Mouse (Mus musculus): ENCODE measurements around the gene Pfkfb2. TPM values are rescaled to one million over a fixed set of nuclear protein-coding genes. Genes with fewer than 3 reads are reported as not detected.
"Not testable (repeated sequence)": the region's sequence is repeated elsewhere in the genome, so short reads cannot be mapped to it uniquely, and the experiment has no call there.

The Pfkfb2 gene
- total RNA-seq, 1 experiment from 2014 or later: 15.8 TPM

DNA sequence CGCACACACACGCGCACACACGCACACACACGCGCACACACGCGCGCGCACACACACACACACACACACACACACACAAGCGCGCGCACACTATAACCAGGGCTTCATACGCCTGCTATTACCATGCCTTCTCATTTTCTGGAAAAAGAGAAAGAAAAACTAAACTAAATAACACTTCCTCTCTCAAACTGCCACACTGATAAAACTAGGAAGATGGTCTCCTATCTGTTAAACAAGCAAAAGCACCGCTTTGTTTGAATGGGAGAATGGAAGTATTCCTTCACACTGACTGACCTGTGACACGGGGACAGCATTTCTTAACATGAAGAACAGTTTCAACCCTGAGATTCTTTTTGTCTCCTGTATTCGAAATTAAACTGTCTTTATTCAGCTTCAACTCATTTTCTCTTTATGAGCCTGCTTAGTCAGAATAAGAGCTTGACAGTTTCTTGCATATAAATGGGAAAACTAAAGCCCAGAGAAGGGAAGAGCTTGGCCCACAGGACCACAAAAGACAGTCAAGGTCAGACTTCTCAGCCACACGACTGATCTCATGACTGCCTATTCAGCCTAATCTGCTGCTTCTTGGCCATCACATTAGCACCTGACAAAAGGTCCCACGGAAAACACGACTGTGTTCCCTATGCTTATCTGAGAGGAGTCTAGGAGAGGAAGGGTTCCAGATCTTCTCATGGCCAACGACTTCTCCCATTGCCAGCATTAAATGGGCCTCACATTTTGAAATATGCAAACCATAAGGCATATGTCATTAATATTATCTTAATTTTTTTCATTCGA, 18.6 kb downstream of the Pfkfb2 start:
- ATAC-seq (ENCODE audit: extremely low read depth, insufficient number of reproducible peaks, low FRiP score, poor library complexity, severe bottlenecking): no peak

DNA sequence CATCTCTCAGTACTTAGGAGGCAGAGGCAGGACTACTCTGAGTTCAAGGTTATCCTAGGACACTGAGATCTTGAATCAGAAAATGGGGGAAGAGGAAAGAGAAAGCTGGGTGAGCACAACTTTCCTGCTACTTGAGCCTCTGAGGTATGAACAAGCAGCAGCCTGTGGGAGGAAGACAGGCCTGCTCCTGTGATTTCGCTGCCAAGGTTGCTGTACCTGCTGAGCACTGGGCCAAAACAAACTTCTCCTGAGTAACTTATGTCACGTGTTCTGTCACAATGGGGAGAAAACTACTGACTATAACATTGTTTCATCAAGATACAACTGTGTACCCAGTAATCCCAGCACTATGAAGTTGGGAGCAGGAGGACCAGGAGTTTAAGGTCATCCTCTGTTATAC, 25.4 kb downstream of the Pfkfb2 start:
- ATAC-seq (ENCODE audit: extremely low read depth, insufficient number of reproducible peaks, low FRiP score, poor library complexity, severe bottlenecking): no peak

DNA sequence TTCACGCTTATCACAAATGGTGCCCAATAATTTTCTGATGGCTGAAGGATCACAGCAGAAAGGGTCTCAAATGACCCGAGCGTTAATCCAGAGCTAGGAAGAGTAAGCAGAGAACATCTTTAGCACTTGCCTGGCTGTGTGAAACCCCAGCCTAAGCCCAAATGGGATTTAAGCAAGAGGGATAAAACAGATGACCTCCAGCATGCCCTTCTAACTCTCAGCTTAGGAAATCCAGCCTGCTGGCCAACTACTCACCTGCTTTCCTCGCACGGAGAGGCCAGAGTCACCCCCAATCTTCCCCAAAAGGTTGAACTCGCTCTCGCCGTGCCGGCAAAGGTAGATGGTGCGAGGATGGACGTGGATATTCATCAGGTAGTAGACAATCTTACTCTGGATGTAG, 27.1 kb downstream of the Pfkfb2 start:
- no peak for ATAC-seq (ENCODE audit: extremely low read depth, insufficient number of reproducible peaks, low FRiP score, poor library complexity, severe bottlenecking)

DNA sequence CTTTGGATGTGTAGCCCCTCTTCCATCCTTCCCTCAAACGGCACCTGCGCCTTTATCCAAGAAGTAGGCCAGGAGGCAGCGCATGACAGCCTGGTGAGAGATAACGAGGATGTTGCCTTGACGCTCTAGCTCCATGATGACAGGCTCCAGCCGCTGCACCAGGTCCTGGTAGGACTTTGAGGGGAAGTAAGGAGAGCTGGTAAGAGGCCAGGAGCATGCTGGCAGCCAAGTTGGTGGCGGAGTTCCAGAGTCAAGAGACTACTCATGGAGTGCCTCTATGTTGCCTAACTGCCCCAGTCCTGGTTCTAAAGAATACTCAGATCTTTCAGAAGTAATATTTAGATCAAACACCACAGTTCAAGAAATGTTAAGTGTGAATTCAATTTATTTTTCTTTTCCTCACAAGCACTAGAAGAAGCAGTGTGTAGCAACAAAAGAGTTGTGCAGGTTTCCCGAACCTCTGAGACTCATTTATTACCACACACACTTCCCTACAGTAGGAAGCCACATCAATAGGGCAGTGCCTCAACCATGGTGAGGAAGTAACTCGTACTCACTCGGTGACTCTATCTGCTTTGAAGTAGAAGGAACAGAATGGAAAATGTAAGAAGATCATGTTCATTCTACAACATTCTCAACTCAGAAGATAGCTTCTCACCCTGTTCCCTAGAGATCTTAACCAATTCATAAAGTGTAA, 29.0 kb downstream of the Pfkfb2 start:
- ATAC-seq (ENCODE audit: extremely low read depth, insufficient number of reproducible peaks, low FRiP score, poor library complexity, severe bottlenecking): no peak

DNA sequence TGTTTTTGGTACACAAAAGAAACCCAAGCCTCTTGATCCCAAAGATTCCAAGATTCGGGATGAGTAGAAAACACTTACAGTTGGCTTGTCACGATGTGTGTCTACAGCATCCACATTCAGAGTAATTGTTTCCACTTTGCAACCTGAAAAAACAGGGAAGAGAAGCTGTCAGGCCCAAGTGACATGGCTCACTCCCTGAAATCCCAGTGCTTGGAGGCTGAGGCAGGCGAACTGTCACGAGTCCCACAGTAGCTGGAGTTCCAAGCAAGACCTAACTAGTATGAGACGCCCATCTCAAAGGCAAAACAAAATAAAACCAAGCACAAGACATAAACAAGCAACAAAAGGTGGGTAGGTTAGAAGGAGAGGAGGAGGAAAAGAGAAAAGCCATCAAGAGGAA, 30.5 kb downstream of the Pfkfb2 start:
- ATAC-seq (ENCODE audit: extremely low read depth, insufficient number of reproducible peaks, low FRiP score, poor library complexity, severe bottlenecking): no peak

DNA sequence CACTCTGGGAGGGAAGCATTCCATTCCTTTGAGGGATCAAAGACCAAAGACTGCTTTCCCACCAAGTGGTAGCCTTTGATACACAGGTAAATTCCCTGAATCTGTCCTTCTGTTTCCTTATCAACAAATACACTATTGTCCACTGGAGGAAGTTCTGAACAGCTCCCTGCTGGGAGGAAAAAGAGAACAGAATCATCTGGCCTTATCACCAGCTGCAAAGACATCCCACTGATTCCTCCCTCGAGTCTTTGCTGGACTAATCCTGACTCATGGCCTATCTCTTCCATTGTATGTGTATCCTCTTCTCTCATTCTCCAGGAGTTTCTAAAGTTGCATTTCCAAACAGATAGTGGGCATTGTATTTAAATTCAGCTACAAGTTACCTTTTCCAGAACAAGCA, 45.1 kb downstream of the Pfkfb2 start:
- ATAC-seq (ENCODE audit: extremely low read depth, insufficient number of reproducible peaks, low FRiP score, poor library complexity, severe bottlenecking): no peak

DNA sequence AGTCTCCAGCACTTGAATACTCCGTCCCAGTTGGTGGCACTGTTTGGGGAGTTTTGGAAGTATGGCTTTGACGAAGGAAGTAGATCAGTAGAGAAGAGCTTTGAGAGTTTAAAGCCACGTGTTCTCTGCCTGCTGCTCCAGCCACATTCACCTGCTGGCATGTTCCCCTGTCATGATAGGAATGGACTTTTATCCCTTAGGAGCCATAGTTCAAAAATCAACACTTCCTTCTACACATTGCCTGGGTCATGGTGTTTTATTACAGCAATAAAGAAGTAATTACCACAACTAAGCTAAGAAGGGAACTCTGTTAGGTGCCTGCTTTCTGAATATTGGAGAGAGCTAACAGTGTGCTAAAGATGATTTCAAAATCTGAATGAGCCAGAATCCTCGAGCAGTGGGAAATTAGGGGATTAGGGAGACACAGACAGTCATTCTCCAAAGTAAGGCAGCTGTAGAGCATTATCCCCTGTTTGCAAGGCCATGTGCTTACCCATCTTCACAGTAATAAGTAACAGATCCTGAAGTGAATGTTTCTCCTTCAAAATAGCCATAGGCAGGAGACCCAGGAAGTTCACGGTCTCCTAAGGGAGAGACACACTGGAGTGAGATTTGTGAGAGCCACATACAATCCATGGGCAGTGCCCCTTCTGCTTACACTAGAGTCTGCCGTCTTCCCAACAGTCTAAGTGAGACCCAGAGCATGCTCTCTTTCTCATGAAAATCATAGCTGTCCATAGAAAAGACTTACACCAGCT, 47.2 kb downstream of the Pfkfb2 start:
- no peak for ATAC-seq (ENCODE audit: extremely low read depth, insufficient number of reproducible peaks, low FRiP score, poor library complexity, severe bottlenecking)

DNA sequence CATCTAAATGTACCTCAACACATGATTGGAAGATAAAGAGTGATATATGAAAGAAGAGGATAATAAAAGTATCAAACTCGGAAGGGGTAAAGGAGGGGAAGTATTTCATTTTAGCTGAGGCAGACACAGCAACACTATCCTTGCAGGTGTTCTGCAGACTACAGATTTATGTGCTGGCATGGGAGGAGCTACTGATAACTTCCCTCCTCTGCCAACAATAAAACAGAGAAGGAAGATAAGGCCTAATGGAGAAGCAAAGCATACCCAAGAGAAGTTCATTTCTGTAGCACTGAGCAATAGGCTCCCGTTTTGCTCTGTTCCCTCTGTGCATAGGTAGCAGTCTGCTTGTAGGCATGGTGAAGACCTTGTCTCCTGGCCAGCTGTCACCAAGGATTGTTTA, 48.0 kb downstream of the Pfkfb2 start:
- ATAC-seq (ENCODE audit: extremely low read depth, insufficient number of reproducible peaks, low FRiP score, poor library complexity, severe bottlenecking): no peak

DNA sequence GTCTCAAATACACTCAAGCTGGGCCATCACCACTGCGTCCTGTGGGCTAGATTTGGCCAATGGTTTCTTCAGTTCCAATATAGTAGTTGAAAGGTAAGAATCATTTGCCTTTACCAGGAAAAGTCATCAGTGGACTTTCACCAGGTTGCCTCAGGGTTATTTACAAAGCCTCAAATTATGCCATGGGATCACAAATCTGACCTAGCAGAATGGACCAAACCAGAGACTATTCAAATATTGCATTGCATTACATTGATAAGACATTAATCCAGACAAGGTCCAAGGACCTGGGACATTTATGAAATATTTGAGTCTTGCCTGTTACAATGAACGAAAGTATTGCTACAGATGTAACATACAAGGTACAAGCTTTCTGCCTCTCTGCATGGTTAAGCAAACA, 50.5 kb downstream of the Pfkfb2 start:
- ATAC-seq (ENCODE audit: extremely low read depth, insufficient number of reproducible peaks, low FRiP score, poor library complexity, severe bottlenecking): no peak

DNA sequence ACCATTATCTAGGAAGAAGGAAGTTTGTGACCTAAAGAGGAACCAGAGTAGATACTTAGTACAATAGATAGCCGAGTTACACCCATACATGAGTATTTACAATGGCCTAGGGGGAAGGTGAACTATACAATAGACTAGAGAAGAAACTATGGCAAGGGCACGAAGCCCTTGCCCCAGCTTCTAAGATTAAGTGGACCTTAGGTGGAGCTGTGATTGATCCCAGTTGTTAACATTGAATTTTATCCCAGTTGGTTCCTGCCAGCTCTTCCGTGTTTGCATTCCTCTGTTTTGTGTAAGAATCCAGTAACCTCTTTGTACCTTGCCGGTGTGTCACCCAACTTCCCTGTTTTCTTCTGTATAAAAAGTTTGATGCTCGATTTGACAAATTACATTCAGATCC, 65.5 kb downstream of the Pfkfb2 start:
- not testable (repeated sequence) for ATAC-seq (ENCODE audit: extremely low read depth, insufficient number of reproducible peaks, low FRiP score, poor library complexity, severe bottlenecking)

DNA sequence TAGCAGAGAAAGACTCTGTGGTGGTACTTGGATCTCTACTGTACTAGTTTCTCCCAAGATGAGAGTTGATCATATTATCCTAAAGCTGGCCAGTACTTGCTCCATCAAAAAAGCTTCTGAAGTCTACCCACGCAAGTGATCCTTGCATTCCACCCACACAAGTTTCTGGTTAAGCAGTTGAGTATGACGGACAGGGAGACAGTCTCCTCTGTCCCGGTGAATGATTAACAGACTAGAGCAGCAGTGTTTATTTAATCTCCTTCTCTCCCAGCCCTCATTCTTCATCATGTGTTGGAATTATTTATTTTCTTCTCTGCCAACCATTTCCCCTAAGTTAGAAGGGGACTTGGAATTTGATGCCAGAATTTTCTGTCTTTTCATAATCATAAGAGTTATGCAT, 67.6 kb downstream of the Pfkfb2 start, which contains the start of gene C4bp:
Gene C4bp, minus strand, starts transcription at position 179 of the 400 bp plus-strand sequence.
- ATAC-seq (ENCODE audit: extremely low read depth, insufficient number of reproducible peaks, low FRiP score, poor library complexity, severe bottlenecking): no peak

DNA sequence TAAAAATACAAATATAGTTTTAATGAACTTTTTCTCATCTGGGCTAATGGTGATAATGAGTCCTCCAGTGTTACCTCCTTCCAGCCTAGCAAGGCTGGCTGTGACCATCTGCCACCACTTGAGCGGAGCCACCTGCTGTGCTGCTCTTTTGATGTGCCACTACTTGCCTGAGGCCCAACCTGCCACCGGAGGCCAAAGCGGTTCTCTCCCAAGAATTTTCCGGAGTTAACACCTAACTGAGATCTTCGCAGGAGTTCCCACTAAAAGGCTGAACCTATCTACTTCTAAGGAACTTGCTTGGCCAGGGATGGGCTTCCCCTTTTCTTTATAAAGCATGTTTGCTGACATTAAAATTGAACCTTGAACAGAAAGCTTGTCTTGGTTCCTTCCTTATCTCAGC, 69.4 kb downstream of the Pfkfb2 start:
- not testable (repeated sequence) for ATAC-seq (ENCODE audit: extremely low read depth, insufficient number of reproducible peaks, low FRiP score, poor library complexity, severe bottlenecking)

DNA sequence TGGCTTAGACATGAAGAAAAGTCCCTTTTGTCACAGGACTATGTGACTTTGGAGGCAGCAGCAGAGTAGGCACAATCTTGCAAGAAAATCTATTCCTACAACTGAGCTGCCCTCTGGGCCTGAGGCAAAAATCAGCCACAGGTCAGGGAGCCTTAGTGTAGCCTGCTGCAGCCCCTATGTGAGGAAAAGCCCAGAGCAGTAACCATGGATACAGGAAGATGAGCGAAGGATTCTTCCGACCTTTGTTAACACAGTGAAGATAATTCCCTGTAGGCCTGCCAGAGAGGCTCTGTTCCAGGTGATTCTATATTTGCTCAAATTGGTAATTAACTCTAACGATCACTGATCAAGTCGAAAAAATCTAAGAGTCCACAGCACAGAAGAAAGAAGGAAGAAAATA, 85.0 kb downstream of the Pfkfb2 start:
- no peak for ATAC-seq (ENCODE audit: extremely low read depth, insufficient number of reproducible peaks, low FRiP score, poor library complexity, severe bottlenecking)

DNA sequence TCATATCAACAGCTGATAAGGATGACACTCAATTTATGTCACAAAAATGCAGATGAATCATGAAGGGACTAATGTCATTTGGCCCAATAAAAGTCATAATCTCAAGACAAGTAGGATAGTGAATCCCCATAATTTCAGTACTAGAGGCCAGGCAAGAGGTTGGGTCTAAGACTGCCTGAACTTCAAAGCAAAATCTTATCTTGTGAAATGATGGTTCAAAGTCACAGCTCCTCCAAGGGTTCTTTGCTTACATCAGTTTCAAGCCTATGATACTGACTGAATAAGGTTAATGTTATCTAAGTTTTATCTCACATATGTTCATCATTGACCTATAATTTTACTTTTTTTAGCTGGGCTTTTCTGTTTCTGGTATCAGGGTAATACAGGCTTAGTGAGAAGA, 88.1 kb downstream of the Pfkfb2 start:
- ATAC-seq (ENCODE audit: extremely low read depth, insufficient number of reproducible peaks, low FRiP score, poor library complexity, severe bottlenecking): no peak

Other genes starting within 250 kb of the Pfkfb2 start
- not detected in 2 replicates for gene Zp3r, start 99.6 kb downstream of the Pfkfb2 start, total RNA-seq (2017)
- 0.12 TPM in 1 of 2 replicates, not detected in the other for gene C4bp, start 67.6 kb downstream of the Pfkfb2 start, total RNA-seq (2017)
- not detected in 2 replicates for gene Gm29427, start 13.5 kb downstream of the Pfkfb2 start, total RNA-seq (2017)
- gene Yod1, start 11.9 kb downstream of the Pfkfb2 start, total RNA-seq (2017): 12.6 and 13.6 TPM in 2 replicates
- 1.4 and 3.1 TPM in 2 replicates for gene AA986860, start 2.7 kb upstream of the Pfkfb2 start, total RNA-seq (2017)
- not detected in 2 replicates for gene Fcamr, start 71.6 kb upstream of the Pfkfb2 start, total RNA-seq (2017)
- 1.5 and 1.8 TPM in 2 replicates for gene Pigr, start 97.4 kb upstream of the Pfkfb2 start, total RNA-seq (2017)
- 429 and 440 TPM in 2 replicates for gene Fcmr, start 136.4 kb upstream of the Pfkfb2 start, total RNA-seq (2017)
- not detected in 2 replicates for gene Il24, start 158.2 kb upstream of the Pfkfb2 start, total RNA-seq (2017)
- gene Il20, start 182.2 kb upstream of the Pfkfb2 start, total RNA-seq (2017): 0.74 TPM in 1 of 2 replicates, not detected in the other
- not detected in 2 replicates for gene Il19, start 210.9 kb upstream of the Pfkfb2 start, total RNA-seq (2017)

All from neutrophil, adult 5-6 weeks (primary cell).